Mouse (Mus musculus) small intestine, adult 2 months (tissue): Measurements from ENCODE around the gene Oscar.

Experiments
- CTCF ChIP-seq: fragments of 200-500 bp; IDR thresholded peaks from 2 replicates; pipeline ENCODE4 v1.5.1; 2012; ENCODE audit warnings: low read depth, mild to moderate bottlenecking, control low read depth, inconsistent platforms, low read length, moderate library complexity, mixed read lengths; ENCODE audit not compliant: insufficient replicate concordance, insufficient read length; ENCODE audit errors: extremely low read depth
- POLR2A ChIP-seq: fragments of 200-500 bp; IDR thresholded peaks from 2 replicates; pipeline ENCODE4 v1.6.1; 2012; ENCODE audit warnings: low read depth, mild to moderate bottlenecking, control low read depth, inconsistent platforms, low read length, moderate library complexity

DNA sequence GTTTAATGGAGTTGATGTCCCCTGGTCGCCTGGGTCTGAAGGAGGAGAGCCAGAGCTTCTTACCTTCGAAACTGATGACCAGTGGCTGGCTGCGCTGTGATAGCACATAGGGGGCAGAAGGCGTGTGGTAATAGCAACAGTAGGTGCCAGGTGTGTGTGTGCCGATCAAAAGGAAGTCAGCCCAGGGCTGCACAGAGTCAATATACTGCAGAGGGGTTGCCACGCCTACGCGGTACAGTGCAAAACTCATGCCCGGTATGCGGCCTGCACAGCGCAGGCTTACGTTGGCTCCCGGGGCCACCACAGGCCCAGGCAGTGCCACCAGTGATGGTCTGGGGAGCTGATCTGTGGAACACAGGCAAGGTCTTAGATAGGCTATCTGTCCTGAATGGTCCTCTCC, 5.0 kb downstream of the Oscar start:
- TF ChIP-seq POLR2A: no peak
- TF ChIP-seq CTCF: no peak
